Comparison of ENCODE assay signal across 11 mouse cellular contexts in genomic region chr1:172514213-172514529, GRCm38 (mm10). TPM values are rescaled to one million over a fixed set of nuclear protein-coding genes. Genes with fewer than 3 reads are reported as not detected.
DNase-seq lines count a peak whose midpoint lies in the region; ATAC-seq and TF ChIP-seq lines count a peak whose summit lies in the region.
"Had no signal": no experiment of that assay in that cellular context is flagged by ENCODE, and none has a peak within 500 bp of the region (broad histone marks: within the 10 kb centered on the region; RNA-seq: fewer than 3 reads in every experiment).

No protein-coding gene starts in this region.

- H3K27me3 ChIP-seq in heart, embryonic 14.5 days (ENCODE audit: control insufficient read depth, insufficient read depth, low read length) = no peaks in the 10 kb centered on the region
- no peaks in the 10 kb centered on the region for H3K27me3 ChIP-seq in lung, postnatal 0 days (replicated peaks; ENCODE audit: insufficient read depth, low read length)
- H3K27me3 ChIP-seq in intestine, embryonic 14.5 days (replicated peaks; ENCODE audit: control insufficient read depth, insufficient read depth, low read length) = no peaks in the 10 kb centered on the region
- no peaks in the 10 kb centered on the region for H3K27me3 ChIP-seq in stomach, embryonic 14.5 days (ENCODE audit: control insufficient read depth, insufficient read depth, low read length)

- DNase-seq in heart, adult 8-10 months (ENCODE audit: low spot score) = no peak
- no peak for DNase-seq in lung, postnatal 0 days (ENCODE audit: low spot score)
- no peak for DNase-seq in lung, postnatal 4 days
- DNase-seq in intestine, embryonic 14.5 days (ENCODE audit: low spot score) = no peak
- no peak for DNase-seq in urinary bladder, postnatal 36 days (ENCODE audit: low spot score in 2 of 2)
- DNase-seq in urinary bladder, adult 18-20 months (ENCODE audit: low spot score in 2 of 2) = no peak

- no peak overlapping the region for H3K9ac ChIP-seq in heart, embryonic 14.5 days (ENCODE audit: low read length)
- no peak overlapping the region for H3K9ac ChIP-seq in lung, postnatal 0 days (replicated peaks; ENCODE audit: low read depth)
- no peak overlapping the region for H3K9ac ChIP-seq in intestine, embryonic 14.5 days (ENCODE audit: low read length)
- H3K9ac ChIP-seq in stomach, embryonic 14.5 days (replicated peaks; ENCODE audit: low read depth, low read length) = no peak overlapping the region
- H3K9ac ChIP-seq: hindbrain, embryonic 14.5 days had no signal

- WGBS in heart, embryonic 14.5 days = 46% methylated on average over 4 of the region's 4 CpGs
- WGBS in lung, postnatal 0 days = 43% methylated on average over 4 of the region's 4 CpGs
- WGBS in intestine, embryonic 14.5 days = 79% methylated on average over 4 of the region's 4 CpGs
- WGBS in stomach, embryonic 14.5 days = 68% methylated on average over 4 of the region's 4 CpGs

- H3K4me2 ChIP-seq in heart, embryonic 14.5 days (ENCODE audit: low read length) = no peak overlapping the region
- H3K4me2 ChIP-seq in lung, postnatal 0 days (replicated peaks; ENCODE audit: low read depth, low read length) = 0 out of 2 replicates have a peak overlapping the region, but pooled peaks have one; percentile 36
- H3K4me2 ChIP-seq in intestine, embryonic 14.5 days (ENCODE audit: low read length) = no peak overlapping the region
- H3K4me2 ChIP-seq in stomach, embryonic 14.5 days (replicated peaks; ENCODE audit: low read depth, low read length) = no peak overlapping the region
- H3K4me2 ChIP-seq: hindbrain, embryonic 14.5 days had no signal

- no peak overlapping the region for H3K4me3 ChIP-seq in heart, embryonic 14.5 days (ENCODE audit: control insufficient read depth in 1 of 2, insufficient read depth in 1 of 2, low read depth in 1 of 2, low read length in 2 of 2)
- H3K4me3 ChIP-seq in lung, postnatal 0 days (ENCODE audit: low read depth, low read length) = no peak overlapping the region
- H3K4me3 ChIP-seq in intestine, embryonic 14.5 days (ENCODE audit: low read depth, low read length) = no peak overlapping the region
- H3K4me3 ChIP-seq in stomach, embryonic 14.5 days (ENCODE audit: low read depth, low read length) = no peak overlapping the region

- peaks cover 25 to 28% of the 10 kb centered on the region in 2 experiments for H3K4me1 ChIP-seq in heart, embryonic 14.5 days (ENCODE audit: control insufficient read depth in 2 of 2, insufficient read depth in 2 of 2, low read length in 2 of 2)
- peaks cover 26% of the 10 kb centered on the region for H3K4me1 ChIP-seq in lung, postnatal 0 days (ENCODE audit: insufficient read depth, low read depth, low read length)
- peaks cover 11% of the 10 kb centered on the region; the same call in 1 of the 2 replicates for H3K4me1 ChIP-seq in intestine, embryonic 14.5 days (replicated peaks; ENCODE audit: control insufficient read depth, insufficient read depth, low read length)
- peaks cover 16% of the 10 kb centered on the region; the same call in 1 of the 2 replicates for H3K4me1 ChIP-seq in stomach, embryonic 14.5 days (ENCODE audit: control insufficient read depth, insufficient read depth, low read length)

- TF ChIP-seq EP300 in lung, postnatal 0 days (IDR thresholded peaks at IDR 0.05) = no peak

- H3K27ac ChIP-seq in heart, embryonic 14.5 days (replicated peaks in 1 of 2; ENCODE audit: control insufficient read depth in 1 of 2, insufficient read depth in 1 of 2, low read depth in 2 of 2, low read length in 2 of 2) = peak overlapping the region; percentile 66 to 79
- H3K27ac ChIP-seq in lung, postnatal 0 days (ENCODE audit: low read length) = peak overlapping the region; percentile 79
- peak overlapping the region; percentile 13; the same call in 1 of the 2 replicates for H3K27ac ChIP-seq in intestine, embryonic 14.5 days (ENCODE audit: low read depth)
- 0 out of 2 replicates have a peak overlapping the region, but pooled peaks have one; percentile 41 for H3K27ac ChIP-seq in stomach, embryonic 14.5 days (ENCODE audit: low read length)
- H3K27ac ChIP-seq: hindbrain, embryonic 14.5 days had no signal

- TF ChIP-seq CTCF in lung, postnatal 0 days (IDR thresholded peaks at IDR 0.05) = no peak

- ATAC-seq in heart, embryonic 14.5 days (ENCODE audit: insufficient number of reproducible peaks, insufficient read depth, low FRiP score, low read depth) = no peak
- no peak for ATAC-seq in lung, postnatal 0 days
- no peak for ATAC-seq in intestine, embryonic 14.5 days (replicated peaks; ENCODE audit: low FRiP score, low TSS enrichment, low read depth)
- ATAC-seq in stomach, embryonic 14.5 days (ENCODE audit: insufficient number of reproducible peaks, insufficient read depth, low FRiP score, low read depth) = no peak
- ATAC-seq: midbrain, embryonic 16.5 days had no signal

- H3K9me3 ChIP-seq in heart, embryonic 14.5 days (ENCODE audit: control insufficient read depth, low read length) = peaks cover 7% of the 10 kb centered on the region; the same call in 1 of the 2 replicates
- H3K9me3 ChIP-seq in lung, postnatal 0 days (ENCODE audit: low read length) = peaks cover 5% of the 10 kb centered on the region; the same call in 1 of the 2 replicates
- 0 out of 2 replicates have a peak, but pooled peaks cover 4% of the 10 kb centered on the region for H3K9me3 ChIP-seq in intestine, embryonic 14.5 days (ENCODE audit: control insufficient read depth, low read length)
- no peaks in the 10 kb centered on the region; the same call in 1 of the 2 replicates for H3K9me3 ChIP-seq in stomach, embryonic 14.5 days (ENCODE audit: control insufficient read depth, low read depth, low read length)

- no peaks in the 10 kb centered on the region for H3K36me3 ChIP-seq in heart, embryonic 14.5 days (ENCODE audit: control insufficient read depth, insufficient read depth, low read length)
- H3K36me3 ChIP-seq in lung, postnatal 0 days (ENCODE audit: insufficient read depth, low read length) = no peaks in the 10 kb centered on the region; the same call in 1 of the 2 replicates
- no peaks in the 10 kb centered on the region for H3K36me3 ChIP-seq in intestine, embryonic 14.5 days (ENCODE audit: control insufficient read depth, insufficient read depth, low read length)
- no peaks in the 10 kb centered on the region for H3K36me3 ChIP-seq in stomach, embryonic 14.5 days (ENCODE audit: control insufficient read depth, insufficient read depth, low read length)

RNA-seq across cellular contexts. Expression of gene Cfap45, which starts 6.4 kb away (rescaled TPM):
- polyA plus RNA-seq in heart, embryonic 14.5 days (2014; fragmentation: Nextera tagmentation; extraction: Ambion mirVana) = 2.0 and 2.6 TPM in 2 replicates
- under 1 TPM; 0.19 to 0.98 (median 0.46) TPM for total RNA-seq in heart, adult 8-10 months (2022)
- 12.2 and 13.1 TPM in 2 replicates for polyA plus RNA-seq in lung, postnatal 0 days (2015; fragmentation: Nextera tagmentation; extraction: Ambion mirVana)
- polyA plus RNA-seq in intestine, embryonic 14.5 days (2014; fragmentation: Nextera tagmentation; extraction: Ambion mirVana) = 1.1 and 1.9 TPM in 2 replicates
- polyA plus RNA-seq in stomach, embryonic 14.5 days (2014; fragmentation: Nextera tagmentation; extraction: Ambion mirVana) = 1.9 and 2.9 TPM in 2 replicates

RNA-seq across cellular contexts. Expression of gene Tagln2, which starts 14.3 kb away (rescaled TPM):
- 187 and 196 TPM in 2 replicates for polyA plus RNA-seq in heart, embryonic 14.5 days (2014; fragmentation: Nextera tagmentation; extraction: Ambion mirVana)
- total RNA-seq in heart, adult 8-10 months (2022) = 10 to 100 TPM; 37.8 to 77.3 (median 50.1) TPM
- 739 and 823 TPM in 2 replicates for polyA plus RNA-seq in lung, postnatal 0 days (2015; fragmentation: Nextera tagmentation; extraction: Ambion mirVana)
- 241 TPM in 2 replicates for polyA plus RNA-seq in intestine, embryonic 14.5 days (2014; fragmentation: Nextera tagmentation; extraction: Ambion mirVana)
- 188 and 196 TPM in 2 replicates for polyA plus RNA-seq in stomach, embryonic 14.5 days (2014; fragmentation: Nextera tagmentation; extraction: Ambion mirVana)

RNA-seq across cellular contexts. Expression of gene Igsf9, which starts 32.6 kb away (rescaled TPM):
- polyA plus RNA-seq in heart, embryonic 14.5 days (2014; fragmentation: Nextera tagmentation; extraction: Ambion mirVana) = 2.0 and 5.0 TPM in 2 replicates
- total RNA-seq in heart, adult 8-10 months (2022) = under 1 TPM; 0.12 to 0.87 (median 0.78) TPM
- polyA plus RNA-seq in lung, postnatal 0 days (2015; fragmentation: Nextera tagmentation; extraction: Ambion mirVana) = 1.1 and 1.3 TPM in 2 replicates
- polyA plus RNA-seq in intestine, embryonic 14.5 days (2014; fragmentation: Nextera tagmentation; extraction: Ambion mirVana) = 40.9 and 44.3 TPM in 2 replicates
- 41.5 and 48.1 TPM in 2 replicates for polyA plus RNA-seq in stomach, embryonic 14.5 days (2014; fragmentation: Nextera tagmentation; extraction: Ambion mirVana)

RNA-seq across cellular contexts. Expression of gene Slamf9, which starts 39.0 kb away (rescaled TPM):
- 1.5 and 1.6 TPM in 2 replicates for polyA plus RNA-seq in heart, embryonic 14.5 days (2014; fragmentation: Nextera tagmentation; extraction: Ambion mirVana)
- total RNA-seq in heart, adult 8-10 months (2022) = 1 to 10 TPM in 2 of 4 experiments, under 1 TPM in 2; 0.27 to 2.3 (median 1.1) TPM
- 4.7 and 5.3 TPM in 2 replicates for polyA plus RNA-seq in lung, postnatal 0 days (2015; fragmentation: Nextera tagmentation; extraction: Ambion mirVana)
- polyA plus RNA-seq in intestine, embryonic 14.5 days (2014; fragmentation: Nextera tagmentation; extraction: Ambion mirVana) = 1.8 and 2.0 TPM in 2 replicates
- polyA plus RNA-seq in stomach, embryonic 14.5 days (2014; fragmentation: Nextera tagmentation; extraction: Ambion mirVana) = 0.43 and 0.45 TPM in 2 replicates
- polyA plus RNA-seq: forebrain, embryonic 16.5 days had no signal

RNA-seq across cellular contexts. Expression of gene Vsig8, which starts 41.6 kb away (rescaled TPM):
- 0.22 and 0.23 TPM in 2 replicates for polyA plus RNA-seq in heart, embryonic 14.5 days (2014; fragmentation: Nextera tagmentation; extraction: Ambion mirVana)
- not detected for total RNA-seq in heart, adult 8-10 months (2022)
- 0.39 and 0.44 TPM in 2 replicates for polyA plus RNA-seq in lung, postnatal 0 days (2015; fragmentation: Nextera tagmentation; extraction: Ambion mirVana)
- 0.27 and 0.35 TPM in 2 replicates for polyA plus RNA-seq in intestine, embryonic 14.5 days (2014; fragmentation: Nextera tagmentation; extraction: Ambion mirVana)
- polyA plus RNA-seq in stomach, embryonic 14.5 days (2014; fragmentation: Nextera tagmentation; extraction: Ambion mirVana) = 1.0 and 1.2 TPM in 2 replicates

Comparison
In these comparisons a context has a peak if more than half of its experiments do, and no peak if none do; other contexts are left out.
1. H3K27ac ChIP-seq: peak in every context shown above with its lines; median percentile 79 in lung, postnatal 0 days; 72 in heart, embryonic 14.5 days; 41 in stomach, embryonic 14.5 days; 13 in intestine, embryonic 14.5 days.